Mouse (Mus musculus): Measurements from ENCODE around the gene Fcrlb. TPM values are rescaled to one million over a fixed set of nuclear protein-coding genes. Genes with fewer than 3 reads are reported as not detected.

The Fcrlb gene
- total RNA-seq, 2 experiments from 2014 or later = not detected

- no peak for DNase-seq (ENCODE audit: low spot score)
- intact Hi-C loops (cut with DNase I) = loop anchor here (5.0 kb wide), 1 partner anchor 65 kb away; the partner anchor contains the start of gene Fcgr2b
Observed at GRCm38 (mm10) chr1:170911907-170912660, 657 bp downstream of the Fcrlb start.

DNA sequence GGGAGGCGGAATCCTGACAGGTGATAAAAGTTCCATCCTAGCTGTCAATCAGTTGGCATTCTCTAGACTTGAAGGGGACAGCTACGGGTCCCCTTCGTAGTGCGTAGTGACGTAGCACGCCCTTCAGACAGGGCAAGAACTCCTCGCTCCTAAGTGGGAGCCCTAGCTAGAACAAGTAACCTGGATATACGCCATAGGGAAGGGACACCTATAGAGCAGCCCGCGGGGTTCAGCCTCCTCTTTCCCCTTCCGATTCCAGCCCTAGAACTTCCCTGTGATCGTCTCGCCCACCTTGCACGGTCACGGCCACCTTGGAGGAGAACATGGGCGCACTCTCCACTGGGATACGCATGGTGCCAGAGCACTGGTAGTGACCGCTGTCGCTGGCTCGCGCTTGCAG, 4.4 kb downstream of the Fcrlb start:
- intact Hi-C loops (cut with DNase I) = no loop called here
- DNase-seq (ENCODE audit: low spot score) = no peak

- DNase-seq (ENCODE audit: low spot score) = no peak
- intact Hi-C loops (cut with DNase I) = no loop called here
Observed at GRCm38 (mm10) chr1:170907456-170908191, 5.1 kb downstream of the Fcrlb start.

DNA sequence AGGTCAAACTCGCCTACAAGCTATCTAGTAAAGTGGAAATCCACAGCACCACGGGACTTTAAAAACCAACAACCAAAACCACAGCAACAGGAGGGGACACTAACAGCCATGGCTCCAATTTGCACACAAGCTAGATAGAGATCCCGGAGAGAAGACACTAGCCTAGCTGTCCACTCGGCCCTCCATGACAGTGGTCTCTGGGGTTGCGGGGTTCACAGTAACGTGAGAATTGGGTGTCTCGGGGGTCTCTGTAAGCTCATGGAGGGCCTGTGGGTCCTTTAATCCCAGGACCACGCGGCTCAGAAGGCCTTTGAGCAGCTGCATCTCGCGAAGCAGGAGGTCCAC, 5.7 kb downstream of the Fcrlb start:
- intact Hi-C loops (cut with DNase I) = no loop called here

DNA sequence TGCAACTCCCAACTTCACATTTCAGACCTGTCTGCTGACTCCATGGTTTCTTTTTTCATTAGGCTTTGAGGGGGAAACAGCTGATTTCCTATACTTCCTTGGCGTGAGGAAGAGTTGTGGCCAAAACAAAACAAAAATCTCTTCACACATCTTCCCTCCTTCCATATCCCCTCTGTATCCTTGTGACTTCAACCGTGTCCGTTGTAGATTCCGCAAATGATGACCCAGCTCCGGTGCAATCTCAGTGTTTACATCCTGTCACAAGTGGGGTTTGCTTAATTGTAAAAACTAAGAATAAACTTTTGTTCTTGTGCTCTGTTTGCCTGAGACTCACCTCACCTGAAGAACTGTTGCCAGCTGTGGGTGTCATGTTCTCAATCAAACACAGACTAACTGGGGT, 9.3 kb downstream of the Fcrlb start:
- intact Hi-C loops (cut with DNase I) = no loop called here
- no peak for DNase-seq (ENCODE audit: low spot score)

More for the DNA sequence above, 5.7 kb downstream of the Fcrlb start:
- no peak for DNase-seq (ENCODE audit: low spot score)

DNA sequence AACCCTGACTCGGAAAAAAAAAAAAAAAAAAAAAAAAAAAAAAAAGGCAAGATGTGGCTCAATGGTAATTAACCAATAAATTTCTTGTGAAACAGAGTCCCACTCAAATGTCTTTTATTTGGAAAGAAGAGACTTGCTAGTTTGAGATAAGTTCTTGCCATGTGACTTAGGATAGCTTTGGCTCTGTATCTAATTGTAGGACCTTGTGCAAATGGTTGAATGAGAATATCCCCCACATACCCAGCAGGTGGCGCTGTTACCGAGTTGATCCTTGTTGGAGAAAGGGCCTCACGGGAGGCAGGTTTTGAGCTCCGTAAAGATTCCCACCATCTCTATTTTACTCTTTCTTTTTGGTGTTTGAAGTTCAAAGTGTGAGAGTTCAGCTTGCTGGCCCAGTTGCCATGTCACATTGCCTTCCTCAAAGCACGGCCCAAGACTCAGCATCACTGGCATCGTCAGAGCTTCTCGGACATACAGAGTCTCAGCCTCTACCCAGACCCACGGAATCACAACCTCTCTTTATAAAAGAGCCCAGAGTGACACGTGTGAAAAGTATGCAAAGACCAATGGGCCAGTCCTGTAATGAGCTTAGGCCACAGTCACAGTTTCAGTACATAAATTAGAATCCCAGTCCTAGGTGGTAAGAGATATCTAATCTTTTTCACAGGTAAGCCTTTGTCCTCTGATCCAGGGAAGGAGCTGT, 11.1 kb downstream of the Fcrlb start:
- DNase-seq (ENCODE audit: low spot score) = peak; percentile 33
- intact Hi-C loops (cut with DNase I) = loop anchor here (1.0 kb wide), 2 partner anchors 91 to 95 kb away; no protein-coding TSS in a partner anchor

DNA sequence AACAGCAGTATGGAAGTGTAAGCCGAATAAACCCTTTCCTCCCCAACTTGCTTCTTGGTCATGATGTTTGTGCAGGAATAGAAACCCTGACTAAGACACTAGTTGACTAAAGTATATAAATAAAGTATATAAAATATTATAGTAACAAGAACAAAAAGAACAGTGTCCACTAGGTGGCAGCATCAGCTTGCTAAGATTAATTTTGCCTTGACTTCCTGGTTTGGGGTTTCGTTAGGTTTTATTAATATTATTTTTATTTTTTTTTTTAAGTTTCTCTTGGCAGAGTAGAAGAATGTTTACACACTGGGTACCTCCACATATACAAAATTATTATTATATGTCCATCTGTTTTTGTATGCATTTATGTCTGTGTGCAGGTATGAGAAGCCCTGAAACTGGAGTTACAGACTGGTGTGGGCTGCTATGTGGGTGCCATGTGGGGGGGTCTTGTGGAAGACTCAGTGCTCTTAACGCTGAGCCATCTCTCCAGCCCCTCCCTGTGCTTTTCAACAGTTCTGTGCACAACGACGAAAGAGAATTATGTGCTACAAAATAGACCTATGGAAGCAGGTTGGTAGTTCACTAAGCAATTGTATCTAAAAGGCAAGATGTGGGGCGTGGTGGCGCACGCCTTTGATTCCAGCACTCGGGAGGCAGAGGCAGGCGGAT, 11.8 kb downstream of the Fcrlb start:
- DNase-seq (ENCODE audit: low spot score) = no peak
- intact Hi-C loops (cut with DNase I) = loop anchor here (1.0 kb wide), 2 partner anchors 91 to 95 kb away; no protein-coding TSS in a partner anchor

DNA sequence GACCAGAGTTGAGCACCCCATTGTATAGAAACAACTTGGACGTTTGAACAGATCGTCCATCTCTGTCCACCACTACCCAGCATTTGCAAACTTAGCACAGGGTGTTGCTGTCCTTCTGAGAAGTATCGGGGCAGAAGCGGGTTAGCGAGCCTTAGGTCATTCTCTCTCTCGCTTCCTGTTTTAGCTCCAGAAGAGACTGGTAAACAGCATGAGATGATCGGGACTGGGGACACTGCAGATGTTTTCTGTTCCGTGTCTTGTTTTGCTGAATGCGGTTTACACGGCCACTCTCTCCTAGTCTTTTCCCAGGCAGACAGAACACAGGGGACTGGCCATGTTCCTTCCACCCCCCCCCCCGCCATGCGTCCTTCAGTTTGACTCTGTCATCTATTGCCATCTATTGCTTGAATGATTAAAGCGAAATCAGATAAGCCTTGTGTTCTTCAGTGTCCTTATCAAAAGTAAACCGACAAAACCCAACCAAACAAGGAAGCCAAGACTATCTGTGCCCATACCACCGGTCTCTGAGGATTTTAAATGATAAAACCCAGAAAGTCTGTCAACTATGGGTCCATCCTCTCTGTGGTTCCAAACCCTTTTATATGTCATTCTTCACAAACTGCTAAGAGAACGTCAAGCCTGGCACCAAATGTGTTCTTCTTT, 14.2 kb downstream of the Fcrlb start:
- intact Hi-C loops (cut with DNase I) = no loop called here
- no peak for DNase-seq (ENCODE audit: low spot score)

DNA sequence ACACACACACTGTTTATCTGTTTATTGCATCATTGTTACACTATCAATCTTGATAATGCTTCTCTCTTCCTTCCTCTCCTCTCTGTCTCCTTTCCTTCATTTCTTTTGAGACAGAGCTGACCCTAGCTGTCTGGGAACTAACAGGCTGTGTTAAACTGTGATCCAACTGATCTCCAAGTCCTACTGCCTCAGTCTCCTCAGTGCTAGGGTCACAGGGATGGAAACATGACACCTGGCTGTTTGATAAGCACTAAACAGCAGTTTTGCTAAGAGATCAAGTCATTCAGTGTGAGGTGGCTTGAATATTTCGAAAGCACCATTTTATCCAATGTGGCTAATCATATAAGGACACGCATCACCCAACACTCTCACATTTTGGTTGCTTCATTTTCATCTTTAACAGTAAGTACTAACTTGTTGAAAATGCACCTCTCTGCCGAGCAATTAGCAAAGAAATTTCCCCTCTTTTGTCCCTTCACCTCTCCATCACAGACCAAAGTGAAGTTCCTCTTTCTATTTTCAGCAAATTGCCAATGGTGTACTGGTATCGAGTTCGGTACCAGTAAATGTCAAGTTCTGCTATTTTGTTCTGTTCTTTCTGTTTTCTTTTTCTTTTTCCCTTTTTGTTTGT, 16.0 kb downstream of the Fcrlb start:
- DNase-seq (ENCODE audit: low spot score) = no peak
- intact Hi-C loops (cut with DNase I) = no loop called here

GRCm38 (mm10) chr1:170894603-170895602, 17.8 kb downstream of the Fcrlb start:
- no peak for DNase-seq (ENCODE audit: low spot score)
- intact Hi-C loops (cut with DNase I) = no loop called here

- no peak for DNase-seq (ENCODE audit: low spot score)
- intact Hi-C loops (cut with DNase I) = no loop called here
Observed at GRCm38 (mm10) chr1:170892279-170892678, 20.5 kb downstream of the Fcrlb start.

DNA sequence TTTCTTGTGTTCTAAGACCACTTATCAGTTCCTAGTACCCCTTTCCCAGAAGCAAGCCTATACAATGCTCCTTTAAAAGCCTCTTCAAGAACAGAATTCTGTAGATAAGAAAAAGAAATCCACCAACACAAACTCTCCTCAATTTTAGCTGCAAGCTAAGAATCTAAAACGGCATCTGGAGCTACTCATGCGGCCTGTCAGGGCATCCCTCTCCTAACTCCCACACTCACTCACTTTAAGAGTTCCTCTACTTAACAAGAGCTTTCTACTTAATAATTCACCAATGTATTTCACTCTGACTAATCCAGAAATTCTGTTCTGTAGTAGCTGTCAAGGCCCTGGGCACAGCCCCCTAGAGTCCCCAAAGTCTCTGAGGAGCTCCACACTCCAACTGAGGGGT, 21.1 kb downstream of the Fcrlb start:
- DNase-seq (ENCODE audit: low spot score) = no peak

DNA sequence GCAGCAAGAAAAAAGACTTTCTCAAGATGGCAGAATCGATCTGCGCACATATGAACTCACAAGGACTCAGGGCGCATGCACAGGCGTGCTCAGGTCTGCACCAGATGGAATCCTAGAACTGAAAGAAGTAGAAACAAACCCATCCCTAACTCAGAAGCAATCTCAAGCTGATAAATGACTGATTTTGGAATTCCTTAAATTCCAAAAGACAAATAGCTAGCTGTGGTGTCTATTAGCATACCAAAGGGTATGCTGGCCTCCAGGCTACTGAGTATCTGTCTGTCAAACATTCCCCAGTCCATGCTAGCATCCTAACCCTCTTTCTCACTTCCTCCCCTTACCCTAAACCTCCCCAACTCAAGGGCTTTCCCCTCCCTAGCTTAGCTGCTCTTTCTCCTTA, 23.4 kb downstream of the Fcrlb start:
- intact Hi-C loops (cut with DNase I) = no loop called here
- DNase-seq (ENCODE audit: low spot score) = no peak

More for the DNA sequence above, 21.1 kb downstream of the Fcrlb start:
- intact Hi-C loops (cut with DNase I) = no loop called here

DNA sequence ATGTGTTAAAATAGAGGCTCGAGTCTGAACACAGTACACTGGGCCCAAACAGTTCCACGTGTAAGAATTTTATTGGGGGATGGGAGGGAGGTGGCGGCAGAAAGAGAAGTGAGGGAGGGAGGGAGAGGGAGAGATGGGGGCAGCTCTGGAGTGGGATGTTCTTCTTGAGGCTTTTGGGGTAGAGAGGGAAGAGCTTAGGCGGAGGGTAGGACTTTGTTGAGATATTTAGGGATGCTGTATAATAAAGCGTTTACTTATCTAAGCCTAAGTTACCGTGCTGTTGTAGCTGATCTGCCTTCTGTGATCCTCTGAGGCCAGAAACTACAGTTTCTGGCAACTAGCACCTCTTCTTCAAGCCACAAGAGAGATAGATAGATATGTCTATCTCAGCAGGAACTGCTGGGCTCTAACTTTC, 26.7 kb downstream of the Fcrlb start:
- DNase-seq (ENCODE audit: low spot score) = no peak
- intact Hi-C loops (cut with DNase I) = no loop called here

DNA sequence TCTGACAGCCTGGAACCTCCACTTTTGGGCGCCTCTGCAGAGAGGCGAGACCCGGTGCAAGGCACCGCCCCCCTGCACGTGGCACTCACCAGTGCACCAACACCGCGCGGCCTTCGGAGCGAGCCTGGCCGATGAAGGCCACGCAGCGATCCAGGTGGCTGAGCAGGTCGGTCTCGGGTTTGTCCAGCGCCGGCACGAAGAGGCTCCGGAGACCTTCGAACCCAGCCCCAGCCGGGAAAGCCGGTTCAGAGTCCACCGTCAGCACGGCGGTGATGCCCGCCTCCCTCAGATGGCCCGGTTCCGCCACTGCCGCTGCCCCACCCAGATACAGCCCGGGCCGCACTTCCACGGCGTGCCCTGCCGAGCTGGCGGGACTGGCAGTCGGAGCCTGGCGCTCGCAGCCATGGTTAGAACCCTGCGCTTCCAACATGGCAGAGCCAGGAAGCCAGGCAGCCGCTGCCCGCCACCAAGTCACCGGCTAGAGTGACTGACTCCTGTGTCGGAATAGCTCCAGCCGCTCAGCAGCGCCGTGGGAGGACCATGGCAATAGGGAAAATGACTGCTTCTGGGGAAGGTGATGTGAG, 27.7 kb downstream of the Fcrlb start, which contains the start of the genes Gm26620 and Dusp12:
TSS of gene Gm26620 (plus strand) at position 88 of the 584 bp plus-strand sequence.
TSS of gene Dusp12 (minus strand) at position 563 of the 584 bp plus-strand sequence.
- DNase-seq (ENCODE audit: low spot score) = peak; percentile 67
- intact Hi-C loops (cut with DNase I) = loop anchor here (2.0 kb wide), 1 partner anchor 16 kb away; no protein-coding TSS in a partner anchor

DNA sequence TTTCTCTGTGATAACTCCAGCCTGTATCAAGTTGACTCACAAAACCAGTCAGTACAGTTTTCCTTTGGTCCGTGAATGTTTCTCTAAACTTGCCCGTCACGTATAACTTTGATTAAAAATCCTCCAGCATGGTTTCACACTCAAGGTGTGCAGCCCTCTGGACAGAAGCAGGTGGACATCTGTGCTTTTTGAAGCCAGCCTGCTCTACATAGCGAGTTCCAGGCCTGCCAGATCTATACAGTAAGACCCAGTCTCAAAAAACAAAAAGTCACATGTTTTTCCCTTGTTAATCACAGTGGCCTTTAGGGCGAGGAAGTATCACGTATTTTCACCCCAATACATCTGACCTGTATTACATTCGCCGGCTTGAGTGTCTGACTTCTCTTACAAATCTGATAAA, 28.4 kb downstream of the Fcrlb start:
- intact Hi-C loops (cut with DNase I) = loop anchor here (2.0 kb wide), 1 partner anchor 16 kb away; no protein-coding TSS in a partner anchor
- no peak for DNase-seq (ENCODE audit: low spot score)

- intact Hi-C loops (cut with DNase I) = no loop called here
- DNase-seq (ENCODE audit: low spot score) = no peak
Observed at GRCm38 (mm10) chr1:170882915-170883485, 29.7 kb downstream of the Fcrlb start.
